Mouse (Mus musculus): ENCODE results near the gene Trappc2l. TPM values are rescaled to one million over a fixed set of nuclear protein-coding genes. Genes with fewer than 3 reads are reported as not detected.
A peak's percentile ranks its signal among the peaks of the same experiment; 100 is the strongest.

Trappc2l gene
- polyA plus RNA-seq, 1 experiment, result 70.2 TPM

DNA sequence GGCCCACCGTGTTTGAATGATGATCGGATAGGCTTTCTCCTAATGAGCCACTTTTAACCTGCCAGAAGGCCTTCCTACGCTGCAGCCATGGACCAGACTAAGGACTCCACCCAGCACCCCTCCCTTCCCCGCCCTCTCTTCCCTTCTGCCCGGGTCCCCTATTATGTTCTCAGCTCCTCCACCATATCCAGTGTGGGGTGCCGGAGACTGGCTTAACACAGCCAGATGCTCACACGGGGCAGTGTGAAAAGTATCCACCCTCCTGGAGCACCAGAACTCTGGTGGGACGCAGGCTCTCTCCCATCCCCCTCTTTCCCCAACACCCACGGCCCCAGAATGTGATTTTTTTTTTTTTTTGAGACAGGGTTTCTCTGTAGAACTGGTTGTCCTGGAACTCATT, 37.9 kb upstream of the Trappc2l start:
- H3K79me2 ChIP-seq (ENCODE audit: control insufficient read depth, insufficient read depth), result peaks cover 71% of the 10 kb centered on the region
- H3K79me3 ChIP-seq (ENCODE audit: low read depth), result peaks cover 40% of the 10 kb centered on the region
- no peaks in the 10 kb centered on the region for H3K27me3 ChIP-seq (ENCODE audit: control insufficient read depth, insufficient read depth, insufficient read length)
- no peak overlapping the region for H3K4me3 ChIP-seq (ENCODE audit: insufficient read depth, poor library complexity, severe bottlenecking)
- H3K36me3 ChIP-seq (ENCODE audit: control insufficient read depth, insufficient read depth), result peaks cover 59% of the 10 kb centered on the region
- no peak overlapping the region for H3ac ChIP-seq (ENCODE audit: control insufficient read depth, insufficient read length, low read depth)
- TF ChIP-seq USF1 (IDR thresholded peaks at IDR 0.05; ENCODE audit: low read depth) (no peak), FOSL1 (IDR thresholded peaks at IDR 0.05; ENCODE audit: insufficient read depth, low read length, poor library complexity, severe bottlenecking) (no peak), MYOD1 (IDR thresholded peaks at IDR 0.05; ENCODE audit: control insufficient read depth, insufficient read length, low read depth) (no peak), CTCF (IDR thresholded peaks at IDR 0.05; ENCODE audit: control insufficient read depth, insufficient read depth, insufficient read length) (no peak), MAX (IDR thresholded peaks at IDR 0.05) (no peak), CEBPB (IDR thresholded peaks at IDR 0.05; ENCODE audit: low read depth) (no peak), MYOG (IDR thresholded peaks at IDR 0.05; ENCODE audit: control insufficient read depth, extremely low read depth, insufficient read length) (no peak)

DNA sequence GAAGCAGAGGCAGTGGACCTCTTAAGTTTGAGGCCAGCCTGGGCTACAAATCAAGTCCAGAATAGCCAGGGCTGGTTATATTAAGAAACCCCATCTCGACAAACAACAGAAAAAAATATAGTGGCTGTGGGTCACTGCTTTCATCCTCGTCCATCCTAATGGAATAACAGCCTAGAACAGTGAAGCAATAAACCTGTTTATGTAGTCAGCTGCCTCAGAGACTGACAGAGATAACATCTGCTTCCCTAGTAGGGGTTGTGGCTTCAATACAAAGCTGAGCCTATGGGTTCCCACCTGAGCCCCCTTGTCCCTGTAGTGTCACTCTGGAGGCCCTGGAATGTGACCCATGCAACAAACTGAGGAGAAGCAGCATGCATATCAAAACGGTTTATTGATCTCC, 37.2 kb upstream of the Trappc2l start:
- no peak overlapping the region for H3K4me3 ChIP-seq (ENCODE audit: insufficient read depth, poor library complexity, severe bottlenecking)
- peaks cover 57% of the 10 kb centered on the region for H3K36me3 ChIP-seq (ENCODE audit: control insufficient read depth, insufficient read depth)
- H3K27me3 ChIP-seq (ENCODE audit: control insufficient read depth, insufficient read depth, insufficient read length), result no peaks in the 10 kb centered on the region
- TF ChIP-seq USF1 (IDR thresholded peaks at IDR 0.05; ENCODE audit: low read depth), result no peak
- TF ChIP-seq MYOG (IDR thresholded peaks at IDR 0.05; ENCODE audit: control insufficient read depth, extremely low read depth, insufficient read length), result no peak
- no peak for TF ChIP-seq CTCF (IDR thresholded peaks at IDR 0.05; ENCODE audit: control insufficient read depth, insufficient read depth, insufficient read length)
- TF ChIP-seq MYOD1 (IDR thresholded peaks at IDR 0.05; ENCODE audit: control insufficient read depth, insufficient read length, low read depth), result no peak
- no peak for TF ChIP-seq CEBPB (IDR thresholded peaks at IDR 0.05; ENCODE audit: low read depth)
- no peak for TF ChIP-seq MAX (IDR thresholded peaks at IDR 0.05)
- H3K79me3 ChIP-seq (ENCODE audit: low read depth), result peaks cover 33% of the 10 kb centered on the region
- H3K79me2 ChIP-seq (ENCODE audit: control insufficient read depth, insufficient read depth), result peaks cover 64% of the 10 kb centered on the region
- H3ac ChIP-seq (ENCODE audit: control insufficient read depth, insufficient read length, low read depth), result no peak overlapping the region

DNA sequence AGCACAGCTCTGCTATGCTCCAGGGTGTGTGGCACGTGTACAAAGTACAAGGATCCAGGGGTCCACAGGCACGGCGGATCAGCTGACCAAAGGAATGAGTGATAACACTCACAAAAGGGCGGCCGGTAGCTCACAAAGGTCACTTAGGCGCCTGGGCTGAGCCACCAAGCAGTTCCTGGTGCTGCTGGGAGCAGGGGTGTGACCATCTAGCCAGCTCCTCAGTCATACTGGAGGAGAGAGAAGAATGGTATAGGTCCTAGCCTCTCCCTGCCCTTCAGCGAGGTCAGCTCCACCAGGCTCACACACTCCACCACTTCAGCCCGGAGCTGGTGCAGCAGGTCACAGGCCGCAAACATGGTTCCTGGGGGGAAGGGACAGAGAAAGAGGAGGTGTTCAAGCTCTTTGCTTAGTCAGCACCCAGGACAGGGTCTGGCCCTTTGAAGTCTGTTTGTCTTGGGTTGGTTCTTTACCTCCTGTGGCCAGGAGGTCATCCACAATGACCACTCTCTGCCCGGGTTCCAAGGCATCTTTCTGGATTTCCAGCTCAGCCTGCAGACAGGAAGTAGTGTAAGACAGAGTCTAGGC, 36.7 kb upstream of the Trappc2l start:
- H3K36me3 ChIP-seq (ENCODE audit: control insufficient read depth, insufficient read depth), result peaks cover 52% of the 10 kb centered on the region
- H3K4me3 ChIP-seq (ENCODE audit: insufficient read depth, poor library complexity, severe bottlenecking), result peak overlapping the region; percentile 7
- peaks cover 28% of the 10 kb centered on the region for H3K79me3 ChIP-seq (ENCODE audit: low read depth)
- H3ac ChIP-seq (ENCODE audit: control insufficient read depth, insufficient read length, low read depth), result no peak overlapping the region
- H3K27me3 ChIP-seq (ENCODE audit: control insufficient read depth, insufficient read depth, insufficient read length), result no peaks in the 10 kb centered on the region
- TF ChIP-seq CEBPB (IDR thresholded peaks at IDR 0.05; ENCODE audit: low read depth), result no peak
- no peak for TF ChIP-seq FOSL1 (IDR thresholded peaks at IDR 0.05; ENCODE audit: insufficient read depth, low read length, poor library complexity, severe bottlenecking)
- no peak for TF ChIP-seq MYOD1 (IDR thresholded peaks at IDR 0.05; ENCODE audit: control insufficient read depth, insufficient read length, low read depth)
- no peak for TF ChIP-seq CTCF (IDR thresholded peaks at IDR 0.05; ENCODE audit: control insufficient read depth, insufficient read depth, insufficient read length)
- TF ChIP-seq USF1 (IDR thresholded peaks at IDR 0.05; ENCODE audit: low read depth), result no peak
- TF ChIP-seq MYOG (IDR thresholded peaks at IDR 0.05; ENCODE audit: control insufficient read depth, extremely low read depth, insufficient read length), result no peak
- no peak for TF ChIP-seq MAX (IDR thresholded peaks at IDR 0.05)
- H3K79me2 ChIP-seq (ENCODE audit: control insufficient read depth, insufficient read depth), result peaks cover 59% of the 10 kb centered on the region

DNA sequence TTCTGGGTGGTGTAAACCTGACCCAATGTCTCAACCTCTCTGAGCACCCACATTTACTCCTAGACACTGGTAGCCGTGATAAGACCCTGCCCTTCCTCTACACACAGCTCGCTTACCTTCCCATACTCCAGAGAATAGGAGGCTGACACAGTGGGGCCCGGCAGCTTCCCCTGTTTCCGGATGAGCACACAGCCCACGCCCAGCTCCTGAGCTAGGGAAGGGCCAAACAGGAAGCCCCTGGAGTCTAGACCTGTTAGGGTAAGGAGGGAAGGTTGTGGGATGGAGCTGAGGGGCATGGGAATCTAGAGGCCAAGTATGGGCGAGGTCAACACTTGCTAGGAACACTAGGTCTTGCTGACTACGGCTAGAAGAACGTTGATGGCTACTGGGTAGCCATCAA, 36.2 kb upstream of the Trappc2l start:
- peak overlapping the region; percentile 86 for H3ac ChIP-seq (ENCODE audit: control insufficient read depth, insufficient read length, low read depth)
- H3K4me3 ChIP-seq (ENCODE audit: insufficient read depth, poor library complexity, severe bottlenecking), result peak overlapping the region; percentile 78
- H3K36me3 ChIP-seq (ENCODE audit: control insufficient read depth, insufficient read depth), result peaks cover 47% of the 10 kb centered on the region
- H3K27me3 ChIP-seq (ENCODE audit: control insufficient read depth, insufficient read depth, insufficient read length), result no peaks in the 10 kb centered on the region
- TF ChIP-seq MAX (IDR thresholded peaks at IDR 0.05) (no peak), CEBPB (IDR thresholded peaks at IDR 0.05; ENCODE audit: low read depth) (no peak), MYOG (IDR thresholded peaks at IDR 0.05; ENCODE audit: control insufficient read depth, extremely low read depth, insufficient read length) (no peak), CTCF (IDR thresholded peaks at IDR 0.05; ENCODE audit: control insufficient read depth, insufficient read depth, insufficient read length) (no peak), USF1 (IDR thresholded peaks at IDR 0.05; ENCODE audit: low read depth) (no peak), FOSL1 (IDR thresholded peaks at IDR 0.05; ENCODE audit: insufficient read depth, low read length, poor library complexity, severe bottlenecking) (no peak), MYOD1 (IDR thresholded peaks at IDR 0.05; ENCODE audit: control insufficient read depth, insufficient read length, low read depth) (no peak)
- peaks cover 54% of the 10 kb centered on the region for H3K79me2 ChIP-seq (ENCODE audit: control insufficient read depth, insufficient read depth)
- H3K79me3 ChIP-seq (ENCODE audit: low read depth), result peaks cover 23% of the 10 kb centered on the region

DNA sequence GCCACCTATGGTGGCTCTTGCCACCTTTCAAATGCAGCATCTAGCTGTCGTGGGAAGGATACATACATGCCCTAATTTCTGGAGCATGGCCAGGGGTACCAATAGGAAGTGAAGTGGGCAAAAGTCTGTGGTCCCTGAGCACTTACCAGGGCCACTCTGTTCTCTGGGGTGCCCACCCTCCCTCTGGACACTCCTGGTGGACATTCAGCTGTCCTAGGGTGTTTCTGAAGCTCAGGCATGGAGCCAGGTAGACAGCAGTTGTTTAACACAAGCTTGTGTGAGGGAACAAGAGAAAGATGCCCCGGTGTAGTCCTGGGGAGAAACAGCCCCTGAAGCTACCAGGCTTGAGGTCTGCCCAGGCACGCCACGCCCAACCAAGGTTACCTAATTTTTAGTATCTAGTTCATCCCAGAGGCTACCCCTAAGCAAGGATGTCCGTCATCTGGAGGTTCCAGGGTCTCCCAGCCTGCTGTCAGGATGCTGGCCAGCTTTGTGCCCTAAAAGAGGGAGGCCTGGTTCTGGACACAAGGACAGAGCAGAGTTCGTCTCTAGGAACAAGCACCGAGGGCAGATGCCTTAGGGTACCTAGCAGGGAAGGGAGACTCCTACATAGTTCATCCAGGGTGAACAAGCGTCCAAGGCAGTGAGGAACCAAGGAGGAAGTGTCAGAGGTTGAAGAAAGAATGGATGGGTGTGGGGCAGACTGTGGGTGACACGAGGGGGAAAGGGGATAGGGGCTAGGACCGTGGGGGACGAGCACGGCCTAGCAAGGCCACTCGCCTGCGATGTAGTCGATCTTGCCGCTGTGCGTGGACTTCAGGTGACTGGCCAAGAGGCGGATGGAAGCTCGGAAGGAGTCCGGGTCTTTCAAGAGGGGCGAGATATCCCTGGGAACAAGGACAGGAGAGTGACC, 35.4 kb upstream of the Trappc2l start:
- TF ChIP-seq MAX (IDR thresholded peaks at IDR 0.05) (no peak), USF1 (IDR thresholded peaks at IDR 0.05; ENCODE audit: low read depth) (no peak), CEBPB (IDR thresholded peaks at IDR 0.05; ENCODE audit: low read depth) (no peak), MYOG (IDR thresholded peaks at IDR 0.05; ENCODE audit: control insufficient read depth, extremely low read depth, insufficient read length) (no peak), MYOD1 (IDR thresholded peaks at IDR 0.05; ENCODE audit: control insufficient read depth, insufficient read length, low read depth) (no peak), FOSL1 (IDR thresholded peaks at IDR 0.05; ENCODE audit: insufficient read depth, low read length, poor library complexity, severe bottlenecking) (no peak), CTCF (IDR thresholded peaks at IDR 0.05; ENCODE audit: control insufficient read depth, insufficient read depth, insufficient read length) (no peak)
- no peaks in the 10 kb centered on the region for H3K27me3 ChIP-seq (ENCODE audit: control insufficient read depth, insufficient read depth, insufficient read length)
- H3ac ChIP-seq (ENCODE audit: control insufficient read depth, insufficient read length, low read depth), result peak overlapping the region; percentile 86
- H3K79me3 ChIP-seq (ENCODE audit: low read depth), result peaks cover 16% of the 10 kb centered on the region
- peaks cover 47% of the 10 kb centered on the region for H3K79me2 ChIP-seq (ENCODE audit: control insufficient read depth, insufficient read depth)
- peak overlapping the region; percentile 78 for H3K4me3 ChIP-seq (ENCODE audit: insufficient read depth, poor library complexity, severe bottlenecking)
- peaks cover 40% of the 10 kb centered on the region for H3K36me3 ChIP-seq (ENCODE audit: control insufficient read depth, insufficient read depth)

Data from C2C12 (cell line).